Mouse (Mus musculus): ENCODE measurements at regions not wholly inside any gene's neighbourhood (a gene's known extent, or its start where the extent isn't known, plus 50 kb on each side); places are given as distances from the start of the nearest gene placed in this dataset.

- DNase-seq (ENCODE audit: extremely low spot score in 1 of 2, low spot score in 1 of 2): peak; percentile 27 to 58
These were observed 59.3 kb downstream of the Trap1a start for GRCm38 (mm10) chrX:139392777-139393176.

DNA sequence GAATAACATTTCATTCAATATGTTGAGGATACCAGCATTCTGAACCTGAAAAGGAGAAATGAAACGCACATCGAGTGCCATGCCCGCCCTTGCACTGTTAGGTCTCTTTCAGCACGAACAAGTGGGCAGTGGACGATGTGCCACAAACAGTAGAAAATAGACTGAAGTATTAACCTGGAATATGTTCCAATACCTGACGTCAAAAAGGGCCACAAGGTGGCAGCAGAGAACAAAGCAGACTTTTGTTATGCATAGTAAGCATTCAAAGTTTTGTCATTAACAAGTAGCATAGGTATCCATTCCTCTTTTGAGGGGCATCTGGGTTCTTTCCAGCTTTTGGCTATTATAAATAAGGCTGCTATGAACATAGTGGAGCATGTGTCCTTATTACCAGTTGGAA is 63.5 kb upstream of the D330045A20Rik start:
- peak; percentile 1 to 75 for DNase-seq (ENCODE audit: extremely low spot score in 1 of 2, low spot score in 1 of 2)

DNA sequence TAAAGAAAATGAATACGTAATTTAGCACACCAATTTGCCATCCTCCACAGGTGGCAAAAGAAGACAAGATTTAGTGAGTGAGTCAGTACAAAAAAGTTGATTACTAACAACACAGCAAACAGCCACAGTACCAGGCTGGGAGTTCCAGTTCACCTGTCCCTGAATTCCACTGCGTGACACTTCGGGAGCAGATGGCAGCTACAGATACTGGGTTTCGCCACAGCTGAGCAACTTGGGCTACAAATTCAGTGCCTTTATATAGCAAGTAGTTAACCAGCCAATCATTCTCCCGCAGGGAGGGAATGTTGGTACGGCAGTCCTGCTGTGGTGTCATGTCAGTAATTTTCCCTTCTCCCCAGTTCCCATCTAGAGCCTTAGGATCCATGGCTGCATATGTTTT is 60.3 kb upstream of the D330045A20Rik start:
- DNase-seq (ENCODE audit: extremely low spot score in 1 of 2, low spot score in 1 of 2): no peak

DNA sequence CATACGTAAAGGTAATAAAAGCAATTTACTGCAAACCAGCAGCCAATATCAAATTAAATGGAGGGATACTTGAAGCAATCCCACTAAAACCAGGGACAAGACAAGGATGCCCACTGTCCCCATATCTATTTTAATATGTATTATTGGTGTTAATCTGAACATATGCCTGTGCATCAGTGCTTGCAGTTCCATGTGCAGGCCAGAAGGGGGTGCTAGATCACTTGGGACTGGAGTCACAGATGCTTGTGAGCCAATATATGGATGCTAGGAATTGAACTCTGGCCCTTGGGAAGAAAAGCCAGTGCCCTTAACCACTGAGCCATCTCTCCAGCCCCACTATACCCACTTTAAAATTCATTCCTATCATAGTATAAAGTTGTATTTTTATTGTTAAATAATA is 55.9 kb upstream of the D330045A20Rik start:
- no peak for DNase-seq (ENCODE audit: extremely low spot score in 1 of 2, low spot score in 1 of 2)
